Mouse (Mus musculus): Measurements from ENCODE around the gene Lst1. TPM values are rescaled to one million over a fixed set of nuclear protein-coding genes. Genes with fewer than 3 reads are reported as not detected.

Lst1 gene
- total and polyA plus RNA-seq, 3 experiments, result 7.1 to 391 (median 81.9) TPM

GRCm38 (mm10) chr17:35233114-35233980, 45.1 kb upstream of the Lst1 start, which contains the start of gene Atp6v1g2:
Gene Atp6v1g2 (plus strand): TSS chr17:35233660.
- TF ChIP-seq GATA1 (IDR thresholded peaks at IDR 0.05; ENCODE audit: borderline replicate concordance, low read length) (no peak), POLR2AphosphoS5 (IDR thresholded peaks at IDR 0.05; ENCODE audit: insufficient replicate concordance, low read depth, low read length) (no peak), GATA2 (IDR thresholded peaks at IDR 0.05; ENCODE audit: borderline replicate concordance, low read depth, low read length) (no peak), TAL1 (conservative IDR thresholded peaks at IDR 0.05; ENCODE audit: low read depth, low read length) (no peak)
- no peak for ATAC-seq (ENCODE audit: extremely low read depth, insufficient number of reproducible peaks, low FRiP score, poor library complexity, severe bottlenecking)
- Histone ChIP-seq H3K36me3 (replicated peaks) (peaks cover 76% of the 10 kb centered on the region), H3K4me3 (ENCODE audit: low read depth, low read length) (peak within 1 kb of the TSS; percentile 86), H3K27me3 (ENCODE audit: insufficient read depth, low read length) (no peaks in the 10 kb centered on the region), H3K9me3 (replicated peaks) (no peaks in the 10 kb centered on the region), H3K4me1 (ENCODE audit: insufficient read depth, low read depth, low read length) (peaks cover 57% of the 10 kb centered on the region)
- no peak for DNase-seq (ENCODE audit: low spot score)

- Histone ChIP-seq H3K36me3 (replicated peaks) (peaks cover 76% of the 10 kb centered on the region), H3K9me3 (replicated peaks) (no peaks in the 10 kb centered on the region), H3K27me3 (ENCODE audit: insufficient read depth, low read length) (no peaks in the 10 kb centered on the region), H3K4me1 (ENCODE audit: insufficient read depth, low read depth, low read length) (peaks cover 60% of the 10 kb centered on the region), H3K4me3 (ENCODE audit: low read depth, low read length) (peak overlapping the region; percentile 31; the same call in 1 of the 2 replicates)
- TF ChIP-seq POLR2AphosphoS5 (IDR thresholded peaks at IDR 0.05; ENCODE audit: insufficient replicate concordance, low read depth, low read length) (no peak), CTCF (IDR thresholded peaks at IDR 0.05; ENCODE audit: low read depth, low read length) (no peak), GATA2 (IDR thresholded peaks at IDR 0.05; ENCODE audit: borderline replicate concordance, low read depth, low read length) (no peak), GATA1 (IDR thresholded peaks at IDR 0.05; ENCODE audit: borderline replicate concordance, low read length) (no peak), TAL1 (conservative IDR thresholded peaks at IDR 0.05; ENCODE audit: low read depth, low read length) (no peak)
- DNase-seq (ENCODE audit: low spot score) (no peak), ATAC-seq (ENCODE audit: extremely low read depth, insufficient number of reproducible peaks, low FRiP score, poor library complexity, severe bottlenecking) (no peak)
Measured at GRCm38 (mm10) chr17:35232659-35233058, 44.4 kb upstream of the Lst1 start.

GRCm38 (mm10) chr17:35232043-35232442, 43.8 kb upstream of the Lst1 start:
- ATAC-seq (ENCODE audit: extremely low read depth, insufficient number of reproducible peaks, low FRiP score, poor library complexity, severe bottlenecking) (no peak), DNase-seq (ENCODE audit: low spot score) (peak; percentile 65)
- no peak for TF ChIP-seq POLR2AphosphoS5 (IDR thresholded peaks at IDR 0.05; ENCODE audit: insufficient replicate concordance, low read depth, low read length)
- TF ChIP-seq CTCF (IDR thresholded peaks at IDR 0.05; ENCODE audit: low read depth, low read length), result peak; percentile 92
- Histone ChIP-seq H3K4me3 (ENCODE audit: low read depth, low read length) (peak overlapping the region; percentile 31; the same call in 1 of the 2 replicates), H3K9me3 (replicated peaks) (no peaks in the 10 kb centered on the region), H3K36me3 (replicated peaks) (peaks cover 76% of the 10 kb centered on the region), H3K4me1 (ENCODE audit: insufficient read depth, low read depth, low read length) (peaks cover 58% of the 10 kb centered on the region), H3K27me3 (ENCODE audit: insufficient read depth, low read length) (no peaks in the 10 kb centered on the region)

GRCm38 (mm10) chr17:35231022-35231421, 42.8 kb upstream of the Lst1 start:
- no peak overlapping the region for H3K4me3 ChIP-seq (ENCODE audit: low read depth, low read length)
- H3K36me3 ChIP-seq (replicated peaks), result peaks cover 84% of the 10 kb centered on the region
- DNase-seq (ENCODE audit: low spot score), result no peak

GRCm38 (mm10) chr17:35226561-35227046, 38.4 kb upstream of the Lst1 start:
- Histone ChIP-seq H3K9me3 (replicated peaks) (no peaks in the 10 kb centered on the region), H3K36me3 (replicated peaks) (peaks cover 95% of the 10 kb centered on the region), H3K27me3 (ENCODE audit: insufficient read depth, low read length) (no peaks in the 10 kb centered on the region), H3K4me3 (ENCODE audit: low read depth, low read length) (no peak overlapping the region), H3K4me1 (ENCODE audit: insufficient read depth, low read depth, low read length) (peaks cover 28% of the 10 kb centered on the region)
- TF ChIP-seq TAL1 (conservative IDR thresholded peaks at IDR 0.05; ENCODE audit: low read depth, low read length) (no peak), POLR2AphosphoS5 (IDR thresholded peaks at IDR 0.05; ENCODE audit: insufficient replicate concordance, low read depth, low read length) (no peak), GATA1 (IDR thresholded peaks at IDR 0.05; ENCODE audit: borderline replicate concordance, low read length) (no peak), GATA2 (IDR thresholded peaks at IDR 0.05; ENCODE audit: borderline replicate concordance, low read depth, low read length) (no peak), CTCF (IDR thresholded peaks at IDR 0.05; ENCODE audit: low read depth, low read length) (no peak)
- DNase-seq (ENCODE audit: low spot score), result no peak
- ATAC-seq (ENCODE audit: extremely low read depth, insufficient number of reproducible peaks, low FRiP score, poor library complexity, severe bottlenecking), result no peak

More at GRCm38 (mm10) chr17:35231022-35231421, 42.8 kb upstream of the Lst1 start:
- Histone ChIP-seq H3K27me3 (ENCODE audit: insufficient read depth, low read length) (no peaks in the 10 kb centered on the region), H3K9me3 (replicated peaks) (no peaks in the 10 kb centered on the region), H3K4me1 (ENCODE audit: insufficient read depth, low read depth, low read length) (peaks cover 49% of the 10 kb centered on the region)
- TF ChIP-seq POLR2AphosphoS5 (IDR thresholded peaks at IDR 0.05; ENCODE audit: insufficient replicate concordance, low read depth, low read length) (no peak), GATA1 (IDR thresholded peaks at IDR 0.05; ENCODE audit: borderline replicate concordance, low read length) (no peak), CTCF (IDR thresholded peaks at IDR 0.05; ENCODE audit: low read depth, low read length) (no peak), GATA2 (IDR thresholded peaks at IDR 0.05; ENCODE audit: borderline replicate concordance, low read depth, low read length) (no peak), TAL1 (conservative IDR thresholded peaks at IDR 0.05; ENCODE audit: low read depth, low read length) (no peak)
- ATAC-seq (ENCODE audit: extremely low read depth, insufficient number of reproducible peaks, low FRiP score, poor library complexity, severe bottlenecking), result no peak

GRCm38 (mm10) chr17:35225456-35225855, 37.2 kb upstream of the Lst1 start:
- no peaks in the 10 kb centered on the region for H3K9me3 ChIP-seq (replicated peaks)
- peaks cover 27% of the 10 kb centered on the region for H3K4me1 ChIP-seq (ENCODE audit: insufficient read depth, low read depth, low read length)
- DNase-seq (ENCODE audit: low spot score), result no peak
- H3K4me3 ChIP-seq (ENCODE audit: low read depth, low read length), result no peak overlapping the region
- peaks cover 93% of the 10 kb centered on the region for H3K36me3 ChIP-seq (replicated peaks)
- TF ChIP-seq GATA2 (IDR thresholded peaks at IDR 0.05; ENCODE audit: borderline replicate concordance, low read depth, low read length), result no peak
- TF ChIP-seq GATA1 (IDR thresholded peaks at IDR 0.05; ENCODE audit: borderline replicate concordance, low read length), result no peak
- no peak for TF ChIP-seq CTCF (IDR thresholded peaks at IDR 0.05; ENCODE audit: low read depth, low read length)
- TF ChIP-seq TAL1 (conservative IDR thresholded peaks at IDR 0.05; ENCODE audit: low read depth, low read length), result no peak
- H3K27me3 ChIP-seq (ENCODE audit: insufficient read depth, low read length), result no peaks in the 10 kb centered on the region
- no peak for ATAC-seq (ENCODE audit: extremely low read depth, insufficient number of reproducible peaks, low FRiP score, poor library complexity, severe bottlenecking)

Measured in G1E (cell line).